12 mouse cellular contexts compared by ENCODE assay signal in the genomic region with DNA sequence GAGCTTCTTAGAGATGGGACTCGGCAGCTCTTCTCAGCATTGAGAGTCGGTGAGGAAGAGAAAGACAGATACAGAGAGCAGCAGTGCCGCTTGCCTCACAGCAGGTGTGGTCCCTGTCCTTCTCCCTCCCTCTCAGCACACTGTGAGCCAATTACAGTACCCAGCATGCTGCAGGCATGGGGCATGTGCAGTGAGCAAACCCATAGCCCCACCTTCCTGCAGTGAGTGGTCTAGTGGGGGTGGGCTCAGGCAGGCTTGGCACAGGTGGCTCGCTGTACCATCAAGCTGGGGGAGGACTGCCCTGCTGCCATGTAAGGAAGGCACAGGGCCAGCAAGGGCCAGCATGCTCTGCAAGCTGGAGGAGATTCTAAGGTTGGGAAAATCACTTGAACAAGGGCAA. TPM values are rescaled to one million over a fixed set of nuclear protein-coding genes. Genes with fewer than 3 reads are reported as not detected.
DNase-seq lines count a peak whose midpoint lies in the region; ATAC-seq and TF ChIP-seq lines count a peak whose summit lies in the region.
"Had no signal": no experiment of that assay in that cellular context is flagged by ENCODE, and none has a peak within 500 bp of the region (broad histone marks: within the 10 kb centered on the region; RNA-seq: fewer than 3 reads in every experiment).

No protein-coding gene starts in this region.

- intact Hi-C loops in left cerebral cortex, postnatal 4 days (cut with DNase I), result no loop called here

- no peak overlapping the region for H3K4me2 ChIP-seq in liver, embryonic 12.5 days
- no peak overlapping the region for H3K4me2 ChIP-seq in liver, embryonic 11.5 days

- H3K9me3 ChIP-seq in liver, embryonic 12.5 days (replicated peaks), result no peaks in the 10 kb centered on the region
- no peaks in the 10 kb centered on the region for H3K9me3 ChIP-seq in liver, embryonic 11.5 days (ENCODE audit: control insufficient read depth, low read length)

- no peak for DNase-seq in liver, embryonic 11.5 days (ENCODE audit: low spot score)
- peak; percentile 86 for DNase-seq in left cerebral cortex, postnatal 4 days
- DNase-seq in right cerebral cortex, postnatal 10 days (ENCODE audit: low spot score in 2 of 2), result peak; percentile 43 to 66
- no peak for DNase-seq in frontal cortex, postnatal 14 days (ENCODE audit: low spot score in 2 of 2)
- DNase-seq in gastrocnemius, adult 18-20 months (ENCODE audit: low spot score), result no peak
- DNase-seq: embryo, embryonic 11 days; gastrocnemius, postnatal 10 days had no signal

- H3K27me3 ChIP-seq in liver, embryonic 12.5 days (replicated peaks), result 0 out of 2 replicates have a peak, but pooled peaks cover 4% of the 10 kb centered on the region
- no peaks in the 10 kb centered on the region for H3K27me3 ChIP-seq in liver, embryonic 11.5 days (replicated peaks; ENCODE audit: control insufficient read depth, insufficient read depth, low read length)

- 0 out of 2 replicates have a peak, but pooled peaks have one; percentile 21 for ATAC-seq in liver, embryonic 12.5 days
- no peak for ATAC-seq in liver, embryonic 11.5 days (replicated peaks; ENCODE audit: low FRiP score)
- no peak for ATAC-seq in CD4-positive, CD25-positive, alpha-beta regulatory T cell, adult 4 months
- ATAC-seq: activated CD4-positive, CD25-positive, alpha-beta regulatory T cell, adult 4 months; inflammation-experienced regulatory T-cells, adult 6 months had no signal

- H3K27ac ChIP-seq in liver, embryonic 12.5 days, result no peak overlapping the region
- no peak overlapping the region for H3K27ac ChIP-seq in liver, embryonic 11.5 days (ENCODE audit: low read depth, low read length)
- H3K27ac ChIP-seq in cortical plate, adult 2 months (ENCODE audit: insufficient read depth, low read length), result peak overlapping the region; percentile 46

- H3K4me1 ChIP-seq in liver, embryonic 12.5 days, result no peaks in the 10 kb centered on the region
- H3K4me1 ChIP-seq in liver, embryonic 11.5 days (replicated peaks; ENCODE audit: control insufficient read depth, insufficient read depth, low read length), result no peaks in the 10 kb centered on the region
- H3K4me1 ChIP-seq in cortical plate, adult 2 months (ENCODE audit: control insufficient read depth, insufficient read depth, low read length), result peaks cover 31% of the 10 kb centered on the region

- no peak for TF ChIP-seq POLR2A in cortical plate, adult 2 months (IDR thresholded peaks at IDR 0.05; ENCODE audit: extremely low read depth, insufficient read depth, low read length)

- no peaks in the 10 kb centered on the region for H3K36me3 ChIP-seq in liver, embryonic 12.5 days
- H3K36me3 ChIP-seq in liver, embryonic 11.5 days (ENCODE audit: control insufficient read depth, insufficient read depth, low read length), result no peaks in the 10 kb centered on the region

- 41% methylated on average over 4 of the region's 4 CpGs for WGBS in liver, embryonic 12.5 days (ENCODE audit: insufficient replicate concordance)
- 51% methylated on average over 4 of the region's 4 CpGs for WGBS in liver, embryonic 11.5 days

- H3K4me3 ChIP-seq in liver, embryonic 12.5 days, result no peak overlapping the region
- no peak overlapping the region for H3K4me3 ChIP-seq in liver, embryonic 11.5 days (ENCODE audit: low read depth, low read length)
- H3K4me3 ChIP-seq in cortical plate, adult 2 months (ENCODE audit: insufficient read depth, low read length), result no peak overlapping the region

- TF ChIP-seq CTCF in cortical plate, adult 2 months (IDR thresholded peaks at IDR 0.05; ENCODE audit: extremely low read depth, insufficient read depth, low read length), result no peak

- no peak overlapping the region for H3K9ac ChIP-seq in liver, embryonic 12.5 days
- H3K9ac ChIP-seq in liver, embryonic 11.5 days (ENCODE audit: low read depth, low read length), result no peak overlapping the region

RNA-seq across cellular contexts. Expression of gene Phactr3, which starts 35.8 kb away (rescaled TPM):
- polyA plus RNA-seq in liver, embryonic 12.5 days (2016; fragmentation: Nextera tagmentation; extraction: Ambion mirVana), result 0.18 TPM in 1 of 2 replicates, not detected in the other
- polyA plus RNA-seq in liver, embryonic 11.5 days (2014; fragmentation: Nextera tagmentation; extraction: Ambion mirVana), result 0.43 and 0.90 TPM in 2 replicates
- polyA plus RNA-seq in cortical plate, adult 2 months (2012; rRNA removed), result 135 and 136 TPM in 2 replicates
- total RNA-seq in left cerebral cortex, postnatal 4 days (2021), result 100 to 1,000 TPM; 128 to 133 TPM
- under 1 TPM; 0.07 to 0.18 TPM for total RNA-seq in gastrocnemius, adult 18-20 months (2021)
- under 1 TPM in 1 of 2 experiments, not detected in 1; 0.28 TPM for polyA plus RNA-seq in CD4-positive, CD25-positive, alpha-beta regulatory T cell, adult 4 months (2017; shearing (Covaris generic))

Comparison
In these comparisons a context has a peak if more than half of its experiments do, and no peak if none do; other contexts are left out.
1. DNase-seq: peak in left cerebral cortex, postnatal 4 days (single experiment) and right cerebral cortex, postnatal 10 days (2 of 2); none in liver, embryonic 11.5 days (single experiment), frontal cortex, postnatal 14 days (0 of 2) and gastrocnemius, adult 18-20 months (single experiment).
2. RNA of gene Phactr3, which starts 35.8 kb away (polyA plus RNA-seq): 135 to 136 TPM in cortical plate, adult 2 months; 0.43 to 0.90 TPM in liver, embryonic 11.5 days, 0.28 TPM in CD4-positive, CD25-positive, alpha-beta regulatory T cell, adult 4 months and 0.18 TPM in liver, embryonic 12.5 days; every median in the first group is over 10 times any median in the second.